Mouse (Mus musculus) hindbrain, embryonic 14.5 days (tissue): ENCODE data around the gene Pld2. TPM values are rescaled to one million over a fixed set of nuclear protein-coding genes. Genes with fewer than 3 reads are reported as not detected.

Experiments used
- ATAC-seq: fragments of 200-750 bp; cut with Nextera tagmentation; 2 replicates; pipeline ENCODE4 v1.8.0; 2017; ENCODE audit warnings: moderate number of reproducible peaks, mild to moderate bottlenecking, moderate TSS enrichment, moderate library complexity; ENCODE audit not compliant: low FRiP score
- DNase-seq: peaks from one replicate; pipeline ENCODE4 v3.0.0-alpha.2; 2015; ENCODE audit warnings: low spot score
- H3K27ac ChIP-seq: fragments of 300-500 bp; sonication (generic); 2 replicates; pipeline ENCODE4 v1.5.1; 2014; ENCODE audit warnings: mild to moderate bottlenecking, moderate library complexity
- H3K27me3 ChIP-seq: fragments of 300-500 bp; sonication (generic); 2 replicates; pipeline ENCODE4 v1.6.1; 2014; ENCODE audit warnings: mild to moderate bottlenecking, low read length, mixed read lengths; ENCODE audit not compliant: control insufficient read depth, insufficient read depth
- H3K36me3 ChIP-seq: fragments of 300-500 bp; sonication (generic); replicated peaks from 2 replicates; pipeline ENCODE4 v1.6.1; 2014; ENCODE audit not compliant: control insufficient read depth, insufficient read depth
- H3K4me1 ChIP-seq: fragments of 300-500 bp; sonication (generic); replicated peaks from 2 replicates; pipeline ENCODE4 v1.6.1; 2014; ENCODE audit warnings: antibody characterized with exemption, low read length, mixed read lengths; ENCODE audit not compliant: control insufficient read depth, insufficient read depth
- H3K4me2 ChIP-seq: fragments of 300-500 bp; sonication (generic); replicated peaks from 2 replicates; pipeline ENCODE4 v1.6.1; 2014; ENCODE audit warnings: mild to moderate bottlenecking, moderate library complexity
- H3K4me3 ChIP-seq: fragments of 300-500 bp; sonication (generic); replicated peaks from 2 replicates; pipeline ENCODE4 v1.5.1; 2014; ENCODE audit warnings: mild to moderate bottlenecking, low read length
- H3K9ac ChIP-seq: fragments of 300-500 bp; sonication (generic); 2 replicates; pipeline ENCODE4 v1.6.1; 2014
- H3K9me3 ChIP-seq: fragments of 300-500 bp; sonication (generic); 2 replicates; pipeline ENCODE4 v1.6.1; 2016; ENCODE audit warnings: low read length; ENCODE audit not compliant: control insufficient read depth
- WGBS: fragments of 180-500 bp; shearing (Covaris S2); extraction: QIAGEN DNeasy Blood & Tissue Kit; methylation state at CpG from one replicate; pipeline ENCODE4 v1.1.7; 2014; 5-methylcytosine and 5-hydroxymethylcytosine counted together
- polyA plus RNA-seq: library from polyadenylated mRNA; unstranded; fragments of >200 nt; fragmentation: Nextera tagmentation; extraction: Ambion mirVana; gene quantifications from 2 replicates; pipeline ENCODE4 v1.2.1, GENCODE M21; 2014

Gene Pld2
- polyA plus RNA-seq, 1 experiment from 2014 or later: 14.2 TPM

- DNase-seq: no peak
- Histone ChIP-seq H3K4me2 (no peak overlapping the region), H3K27ac (no peak overlapping the region), H3K9me3 (no peaks in the 10 kb centered on the region), H3K4me1 (0 out of 2 replicates have a peak, but pooled peaks cover 7% of the 10 kb centered on the region), H3K9ac (no peak overlapping the region), H3K36me3 (no peaks in the 10 kb centered on the region), H3K4me3 (no peak overlapping the region), H3K27me3 (peaks cover 4% of the 10 kb centered on the region; the same call in 1 of the 2 replicates)
- WGBS: 77% methylated on average over 2 of the region's 2 CpGs
- no peak for ATAC-seq
Observed at GRCm38 (mm10) chr11:70511242-70511641, 28.6 kb upstream of the Pld2 start.

- DNase-seq: no peak
- 93% methylated on average over 7 of the region's 7 CpGs for WGBS
- Histone ChIP-seq H3K4me1 (0 out of 2 replicates have a peak, but pooled peaks cover 7% of the 10 kb centered on the region), H3K4me2 (no peak overlapping the region), H3K36me3 (no peaks in the 10 kb centered on the region), H3K9me3 (no peaks in the 10 kb centered on the region), H3K27me3 (peaks cover 4% of the 10 kb centered on the region; the same call in 1 of the 2 replicates), H3K27ac (no peak overlapping the region), H3K4me3 (no peak overlapping the region), H3K9ac (no peak overlapping the region)
- ATAC-seq: no peak
Observed at GRCm38 (mm10) chr11:70511825-70512224, 28.0 kb upstream of the Pld2 start.

GRCm38 (mm10) chr11:70512709-70513342, 27.0 kb upstream of the Pld2 start:
- Histone ChIP-seq H3K9ac (no peak overlapping the region), H3K27ac (no peak overlapping the region), H3K4me1 (0 out of 2 replicates have a peak, but pooled peaks cover 7% of the 10 kb centered on the region), H3K9me3 (no peaks in the 10 kb centered on the region), H3K27me3 (peaks cover 4% of the 10 kb centered on the region; the same call in 1 of the 2 replicates), H3K4me2 (no peak overlapping the region), H3K4me3 (no peak overlapping the region), H3K36me3 (no peaks in the 10 kb centered on the region)
- ATAC-seq: no peak
- no peak for DNase-seq
- 79% methylated on average over 7 of the region's 7 CpGs for WGBS

DNA sequence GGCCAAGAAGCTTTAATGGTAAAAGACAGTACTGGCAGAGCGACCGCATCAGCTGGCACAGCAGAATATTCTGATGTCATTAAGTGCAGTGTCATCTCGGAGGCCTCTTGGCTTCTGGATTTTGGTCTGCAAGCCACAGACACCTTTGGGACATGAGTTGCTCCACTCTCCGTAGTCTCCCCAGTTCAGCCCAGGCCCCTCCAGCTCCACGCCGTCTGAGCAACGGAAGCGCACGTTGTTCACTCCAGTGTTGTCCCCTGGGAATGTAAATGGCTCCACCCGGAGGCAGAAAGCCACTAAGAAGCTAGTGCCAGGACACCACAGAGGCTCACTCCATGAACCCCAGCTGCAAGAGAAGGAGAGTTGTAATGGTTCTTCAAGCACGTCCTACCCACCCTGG, 26.3 kb upstream of the Pld2 start:
- no peak overlapping the region for H3K27ac ChIP-seq
- WGBS: 43% methylated on average over 11 of the region's 11 CpGs
- H3K9ac ChIP-seq: no peak overlapping the region
- no peaks in the 10 kb centered on the region for H3K9me3 ChIP-seq
- H3K4me1 ChIP-seq: 0 out of 2 replicates have a peak, but pooled peaks cover 7% of the 10 kb centered on the region
- H3K4me2 ChIP-seq: no peak overlapping the region
- ATAC-seq (no peak), DNase-seq (no peak)
- H3K36me3 ChIP-seq: no peaks in the 10 kb centered on the region
- H3K4me3 ChIP-seq: no peak overlapping the region
- H3K27me3 ChIP-seq: no peaks in the 10 kb centered on the region; the same call in 1 of the 2 replicates

DNA sequence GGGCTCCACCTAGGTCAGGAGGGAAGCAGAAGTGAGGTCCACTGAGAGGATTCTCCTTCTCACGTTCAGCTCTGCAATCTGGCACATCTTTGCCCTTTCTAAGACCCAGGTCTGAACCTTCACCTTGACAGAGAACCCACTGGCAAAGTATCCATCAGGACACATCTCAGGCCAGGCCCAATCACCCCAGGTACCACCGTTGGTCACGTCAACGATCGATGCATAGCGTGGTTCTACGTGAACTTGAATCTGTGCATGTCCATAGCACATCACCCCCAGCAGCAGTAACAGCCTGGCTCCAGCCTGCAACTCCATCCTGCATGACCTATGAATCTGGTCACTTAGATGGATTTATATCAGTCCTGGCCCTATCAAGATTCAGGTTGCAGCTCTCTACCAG, 25.6 kb upstream of the Pld2 start, which contains the start of gene Vmo1:
Gene Vmo1 (minus strand): TSS at position 329 of the 400 bp plus-strand sequence.
- no peak within 1 kb of the TSS for H3K4me2 ChIP-seq
- H3K9me3 ChIP-seq: no peaks in the 10 kb centered on the region
- H3K9ac ChIP-seq: no peak within 1 kb of the TSS
- no peak for ATAC-seq
- H3K4me1 ChIP-seq: 0 out of 2 replicates have a peak, but pooled peaks cover 7% of the 10 kb centered on the region
- no peak for DNase-seq
- no peaks in the 10 kb centered on the region; the same call in 1 of the 2 replicates for H3K27me3 ChIP-seq
- H3K27ac ChIP-seq: no peak within 1 kb of the TSS
- H3K4me3 ChIP-seq: no peak within 1 kb of the TSS
- WGBS: 94% methylated on average over 7 of the region's 7 CpGs
- H3K36me3 ChIP-seq: no peaks in the 10 kb centered on the region

DNA sequence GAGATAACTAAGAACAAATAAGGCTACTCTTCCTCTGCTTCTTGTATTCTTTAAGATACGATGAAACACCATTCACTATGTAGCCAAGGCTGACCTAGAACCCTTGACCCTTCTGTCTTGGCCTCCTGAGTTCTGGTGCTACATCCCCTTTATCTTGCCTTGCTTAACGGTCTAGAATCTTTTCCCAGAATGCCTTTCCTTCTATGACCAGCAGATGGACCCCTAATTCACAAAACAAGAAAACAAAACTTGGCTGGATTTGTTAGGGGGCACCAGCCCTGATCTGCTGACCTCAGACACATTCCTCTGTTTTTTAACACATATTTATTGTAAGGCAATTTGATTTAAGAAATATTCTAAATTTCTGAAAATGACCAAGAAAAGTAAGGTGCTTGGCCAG, 23.5 kb upstream of the Pld2 start:
- Histone ChIP-seq H3K4me3 (no peak overlapping the region), H3K27ac (no peak overlapping the region), H3K9ac (no peak overlapping the region), H3K27me3 (no peaks in the 10 kb centered on the region), H3K4me1 (0 out of 2 replicates have a peak, but pooled peaks cover 7% of the 10 kb centered on the region), H3K9me3 (no peaks in the 10 kb centered on the region), H3K36me3 (no peaks in the 10 kb centered on the region), H3K4me2 (no peak overlapping the region)
- no peak for ATAC-seq
- 25% methylated on average over 2 of the region's 2 CpGs for WGBS
- DNase-seq: peak; percentile 77

DNA sequence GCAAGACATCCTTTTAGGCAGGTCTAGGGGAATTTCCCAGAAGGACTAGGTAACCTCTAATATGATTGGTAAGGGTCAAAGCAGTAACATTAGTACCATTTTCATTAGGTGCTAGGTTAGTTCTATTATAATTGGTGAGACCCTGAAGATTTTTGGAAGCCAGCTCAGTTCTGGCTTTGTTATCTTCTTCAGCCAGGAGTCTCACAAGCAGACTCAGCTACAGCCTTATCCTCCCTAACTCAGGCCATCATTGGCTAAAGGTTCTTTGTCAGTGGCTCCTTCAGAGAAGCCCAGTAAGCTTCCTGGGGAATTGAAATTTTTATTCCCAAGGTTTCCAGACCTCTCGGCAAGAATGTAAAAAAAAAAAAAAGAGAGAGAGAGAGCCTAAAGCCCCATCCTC, 21.4 kb upstream of the Pld2 start:
- no peak for ATAC-seq
- Histone ChIP-seq H3K27ac (no peak overlapping the region), H3K36me3 (no peaks in the 10 kb centered on the region), H3K4me3 (no peak overlapping the region), H3K9ac (no peak overlapping the region), H3K27me3 (no peaks in the 10 kb centered on the region), H3K4me2 (no peak overlapping the region), H3K9me3 (no peaks in the 10 kb centered on the region), H3K4me1 (0 out of 2 replicates have a peak, but pooled peaks cover 7% of the 10 kb centered on the region)
- no peak for DNase-seq
- WGBS: 53% methylated on average over 1 of the region's 1 CpGs

GRCm38 (mm10) chr11:70518923-70519322, 20.9 kb upstream of the Pld2 start, which contains the start of gene Gltpd2:
Gene Gltpd2, plus strand, starts transcription at chr11:70519196.
- Histone ChIP-seq H3K27me3 (no peaks in the 10 kb centered on the region), H3K4me2 (peak within 1 kb of the TSS; percentile 39), H3K27ac (no peak within 1 kb of the TSS), H3K9me3 (no peaks in the 10 kb centered on the region), H3K9ac (peak within 1 kb of the TSS; percentile 28; the same call in 1 of the 2 replicates), H3K4me1 (0 out of 2 replicates have a peak, but pooled peaks cover 7% of the 10 kb centered on the region), H3K4me3 (peak within 1 kb of the TSS; percentile 14), H3K36me3 (no peaks in the 10 kb centered on the region)
- DNase-seq: no peak
- WGBS: 78% methylated on average over 10 of the region's 10 CpGs
- no peak for ATAC-seq

GRCm38 (mm10) chr11:70520178-70520769, 19.6 kb upstream of the Pld2 start:
- Histone ChIP-seq H3K9ac (peak overlapping the region; percentile 28; the same call in 1 of the 2 replicates), H3K4me1 (0 out of 2 replicates have a peak, but pooled peaks cover 7% of the 10 kb centered on the region), H3K9me3 (no peaks in the 10 kb centered on the region), H3K27me3 (no peaks in the 10 kb centered on the region), H3K4me2 (peak overlapping the region; percentile 39), H3K27ac (no peak overlapping the region), H3K36me3 (no peaks in the 10 kb centered on the region), H3K4me3 (peak overlapping the region; percentile 14)
- DNase-seq: no peak
- WGBS: 15% methylated on average over 41 of the region's 41 CpGs
- ATAC-seq: peak; percentile 42; the same call in 1 of the 2 replicates
